Mouse (Mus musculus): ENCODE data around the gene Cops7a. TPM values are rescaled to one million over a fixed set of nuclear protein-coding genes. Genes with fewer than 3 reads are reported as not detected.

Cops7a gene
- polyA plus RNA-seq, 1 experiment, result 165 TPM

- peaks cover 34% of the 10 kb centered on the region for H3K36me3 ChIP-seq (ENCODE audit: control insufficient read depth, insufficient read depth)
- peaks cover 29% of the 10 kb centered on the region for H3K79me2 ChIP-seq (ENCODE audit: control insufficient read depth, insufficient read depth)
- H3K4me3 ChIP-seq (ENCODE audit: insufficient read depth, poor library complexity, severe bottlenecking), result peak overlapping the region; percentile 84
- peaks cover 22% of the 10 kb centered on the region for H3K79me3 ChIP-seq (ENCODE audit: low read depth)
- peak overlapping the region; percentile 93 for H3ac ChIP-seq (ENCODE audit: control insufficient read depth, insufficient read length, low read depth)
- no peaks in the 10 kb centered on the region for H3K27me3 ChIP-seq (ENCODE audit: control insufficient read depth, insufficient read depth, insufficient read length)
- TF ChIP-seq MYOD1 (IDR thresholded peaks at IDR 0.05; ENCODE audit: control insufficient read depth, insufficient read length, low read depth), result no peak
- TF ChIP-seq CEBPB (IDR thresholded peaks at IDR 0.05; ENCODE audit: low read depth), result no peak
- no peak for TF ChIP-seq CTCF (IDR thresholded peaks at IDR 0.05; ENCODE audit: control insufficient read depth, insufficient read depth, insufficient read length)
- TF ChIP-seq MYOG (IDR thresholded peaks at IDR 0.05; ENCODE audit: control insufficient read depth, extremely low read depth, insufficient read length), result no peak
- TF ChIP-seq MAX (IDR thresholded peaks at IDR 0.05), result no peak
- TF ChIP-seq USF1 (IDR thresholded peaks at IDR 0.05; ENCODE audit: low read depth), result no peak
- no peak for TF ChIP-seq FOSL1 (IDR thresholded peaks at IDR 0.05; ENCODE audit: insufficient read depth, low read length, poor library complexity, severe bottlenecking)
Observed at GRCm38 (mm10) chr6:124915160-124915941, 50.0 kb downstream of the Cops7a start.

- TF ChIP-seq MYOD1 (IDR thresholded peaks at IDR 0.05; ENCODE audit: control insufficient read depth, insufficient read length, low read depth), result no peak
- no peak for TF ChIP-seq FOSL1 (IDR thresholded peaks at IDR 0.05; ENCODE audit: insufficient read depth, low read length, poor library complexity, severe bottlenecking)
- TF ChIP-seq USF1 (IDR thresholded peaks at IDR 0.05; ENCODE audit: low read depth), result no peak
- TF ChIP-seq MYOG (IDR thresholded peaks at IDR 0.05; ENCODE audit: control insufficient read depth, extremely low read depth, insufficient read length), result no peak
- TF ChIP-seq CEBPB (IDR thresholded peaks at IDR 0.05; ENCODE audit: low read depth), result no peak
- TF ChIP-seq CTCF (IDR thresholded peaks at IDR 0.05; ENCODE audit: control insufficient read depth, insufficient read depth, insufficient read length), result no peak
- no peak for TF ChIP-seq MAX (IDR thresholded peaks at IDR 0.05)
- no peaks in the 10 kb centered on the region for H3K27me3 ChIP-seq (ENCODE audit: control insufficient read depth, insufficient read depth, insufficient read length)
Observed at GRCm38 (mm10) chr6:124914511-124914910, 50.8 kb downstream of the Cops7a start.

GRCm38 (mm10) chr6:124913721-124914285 lies 51.5 kb downstream of the Cops7a start:
- no peak overlapping the region for H3K4me3 ChIP-seq (ENCODE audit: insufficient read depth, poor library complexity, severe bottlenecking)
- TF ChIP-seq CEBPB (IDR thresholded peaks at IDR 0.05; ENCODE audit: low read depth), result no peak
- TF ChIP-seq MYOD1 (IDR thresholded peaks at IDR 0.05; ENCODE audit: control insufficient read depth, insufficient read length, low read depth), result no peak
- no peak for TF ChIP-seq MAX (IDR thresholded peaks at IDR 0.05)
- no peak for TF ChIP-seq FOSL1 (IDR thresholded peaks at IDR 0.05; ENCODE audit: insufficient read depth, low read length, poor library complexity, severe bottlenecking)
- TF ChIP-seq MYOG (IDR thresholded peaks at IDR 0.05; ENCODE audit: control insufficient read depth, extremely low read depth, insufficient read length), result no peak
- TF ChIP-seq CTCF (IDR thresholded peaks at IDR 0.05; ENCODE audit: control insufficient read depth, insufficient read depth, insufficient read length), result no peak
- no peak for TF ChIP-seq USF1 (IDR thresholded peaks at IDR 0.05; ENCODE audit: low read depth)
- H3K27me3 ChIP-seq (ENCODE audit: control insufficient read depth, insufficient read depth, insufficient read length), result no peaks in the 10 kb centered on the region

More at GRCm38 (mm10) chr6:124914511-124914910, 50.8 kb downstream of the Cops7a start:
- H3K4me3 ChIP-seq (ENCODE audit: insufficient read depth, poor library complexity, severe bottlenecking), result no peak overlapping the region
- peaks cover 22% of the 10 kb centered on the region for H3K79me3 ChIP-seq (ENCODE audit: low read depth)
- peaks cover 29% of the 10 kb centered on the region for H3K79me2 ChIP-seq (ENCODE audit: control insufficient read depth, insufficient read depth)
- no peak overlapping the region for H3ac ChIP-seq (ENCODE audit: control insufficient read depth, insufficient read length, low read depth)
- H3K36me3 ChIP-seq (ENCODE audit: control insufficient read depth, insufficient read depth), result peaks cover 34% of the 10 kb centered on the region

GRCm38 (mm10) chr6:124913214-124913613 lies 52.1 kb downstream of the Cops7a start:
- Histone ChIP-seq H3ac (ENCODE audit: control insufficient read depth, insufficient read length, low read depth) (no peak overlapping the region), H3K36me3 (ENCODE audit: control insufficient read depth, insufficient read depth) (peaks cover 34% of the 10 kb centered on the region), H3K4me3 (ENCODE audit: insufficient read depth, poor library complexity, severe bottlenecking) (no peak overlapping the region), H3K79me3 (ENCODE audit: low read depth) (peaks cover 22% of the 10 kb centered on the region), H3K79me2 (ENCODE audit: control insufficient read depth, insufficient read depth) (peaks cover 22% of the 10 kb centered on the region), H3K27me3 (ENCODE audit: control insufficient read depth, insufficient read depth, insufficient read length) (no peaks in the 10 kb centered on the region)
- no peak for TF ChIP-seq MYOD1 (IDR thresholded peaks at IDR 0.05; ENCODE audit: control insufficient read depth, insufficient read length, low read depth)
- TF ChIP-seq USF1 (IDR thresholded peaks at IDR 0.05; ENCODE audit: low read depth), result no peak
- no peak for TF ChIP-seq MAX (IDR thresholded peaks at IDR 0.05)
- TF ChIP-seq CTCF (IDR thresholded peaks at IDR 0.05; ENCODE audit: control insufficient read depth, insufficient read depth, insufficient read length), result no peak
- TF ChIP-seq CEBPB (IDR thresholded peaks at IDR 0.05; ENCODE audit: low read depth), result no peak
- TF ChIP-seq FOSL1 (IDR thresholded peaks at IDR 0.05; ENCODE audit: insufficient read depth, low read length, poor library complexity, severe bottlenecking), result no peak
- TF ChIP-seq MYOG (IDR thresholded peaks at IDR 0.05; ENCODE audit: control insufficient read depth, extremely low read depth, insufficient read length), result no peak

More at GRCm38 (mm10) chr6:124913721-124914285, 51.5 kb downstream of the Cops7a start:
- Histone ChIP-seq H3K79me3 (ENCODE audit: low read depth) (peaks cover 22% of the 10 kb centered on the region), H3K79me2 (ENCODE audit: control insufficient read depth, insufficient read depth) (peaks cover 25% of the 10 kb centered on the region), H3K36me3 (ENCODE audit: control insufficient read depth, insufficient read depth) (peaks cover 34% of the 10 kb centered on the region), H3ac (ENCODE audit: control insufficient read depth, insufficient read length, low read depth) (no peak overlapping the region)

GRCm38 (mm10) chr6:124911533-124912218 lies 53.7 kb downstream of the Cops7a start, which contains the start of gene Lag3:
Lag3 (minus strand) TSS chr6:124911705.
- H3K79me3 ChIP-seq (ENCODE audit: low read depth), result peaks cover 18% of the 10 kb centered on the region
- no peak within 1 kb of the TSS for H3ac ChIP-seq (ENCODE audit: control insufficient read depth, insufficient read length, low read depth)
- peaks cover 17% of the 10 kb centered on the region for H3K79me2 ChIP-seq (ENCODE audit: control insufficient read depth, insufficient read depth)
- peaks cover 34% of the 10 kb centered on the region for H3K36me3 ChIP-seq (ENCODE audit: control insufficient read depth, insufficient read depth)
- no peaks in the 10 kb centered on the region for H3K27me3 ChIP-seq (ENCODE audit: control insufficient read depth, insufficient read depth, insufficient read length)
- H3K4me3 ChIP-seq (ENCODE audit: insufficient read depth, poor library complexity, severe bottlenecking), result no peak within 1 kb of the TSS
- TF ChIP-seq CEBPB (IDR thresholded peaks at IDR 0.05; ENCODE audit: low read depth) (no peak), CTCF (IDR thresholded peaks at IDR 0.05; ENCODE audit: control insufficient read depth, insufficient read depth, insufficient read length) (no peak), FOSL1 (IDR thresholded peaks at IDR 0.05; ENCODE audit: insufficient read depth, low read length, poor library complexity, severe bottlenecking) (no peak), MAX (IDR thresholded peaks at IDR 0.05) (no peak), USF1 (IDR thresholded peaks at IDR 0.05; ENCODE audit: low read depth) (no peak), MYOD1 (IDR thresholded peaks at IDR 0.05; ENCODE audit: control insufficient read depth, insufficient read length, low read depth) (no peak)
